Mouse (Mus musculus) heart, postnatal 14 days (tissue): ENCODE measurements at regions not wholly inside any gene's neighbourhood (a gene's known extent, or its start where the extent isn't known, plus 50 kb on each side); places are given as distances from the start of the nearest gene placed in this dataset.
"Not testable (repeated sequence)": the region's sequence is repeated elsewhere in the genome, so short reads cannot be mapped to it uniquely, and the experiment has no call there.

Source experiments
- DNase-seq, 2 experiments: peaks; one replicate each; pipeline ENCODE4 v3.0.0; 2021 to 2022
- intact Hi-C: fragments of 180-260 bp; cut with DNase I; formaldehyde crosslinking; loops from one replicate; pipeline ENCODE4 v1.15.1; 2025

DNA sequence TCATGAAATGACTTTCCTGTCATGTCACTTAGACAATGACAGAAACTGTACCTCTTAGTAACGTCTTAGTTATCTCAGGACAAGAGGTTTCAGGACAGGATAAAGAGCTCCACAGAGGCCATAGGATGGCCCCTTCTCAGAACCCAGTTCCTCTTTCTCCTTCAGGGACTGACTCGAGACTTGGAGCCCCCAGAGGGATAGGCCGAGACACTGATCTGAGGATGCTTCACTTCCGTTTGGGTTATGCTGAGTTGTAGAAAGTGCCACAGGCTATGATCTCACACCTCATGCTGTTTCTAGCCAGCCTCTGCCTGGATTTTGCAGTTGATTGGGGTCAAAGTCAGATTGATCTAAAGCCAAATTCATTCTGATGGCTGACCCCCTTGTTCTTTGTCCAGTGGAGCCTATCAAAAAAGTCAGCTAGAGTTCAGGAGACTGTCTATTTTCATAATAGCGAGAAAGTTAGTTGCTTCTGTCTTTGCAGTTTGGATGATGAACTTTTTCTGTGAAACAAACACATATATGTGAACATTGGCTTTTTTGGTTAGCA lies 70.7 kb downstream of the Sult3a2 start:
- intact Hi-C loops = no loop called here
- DNase-seq = no peak

DNA sequence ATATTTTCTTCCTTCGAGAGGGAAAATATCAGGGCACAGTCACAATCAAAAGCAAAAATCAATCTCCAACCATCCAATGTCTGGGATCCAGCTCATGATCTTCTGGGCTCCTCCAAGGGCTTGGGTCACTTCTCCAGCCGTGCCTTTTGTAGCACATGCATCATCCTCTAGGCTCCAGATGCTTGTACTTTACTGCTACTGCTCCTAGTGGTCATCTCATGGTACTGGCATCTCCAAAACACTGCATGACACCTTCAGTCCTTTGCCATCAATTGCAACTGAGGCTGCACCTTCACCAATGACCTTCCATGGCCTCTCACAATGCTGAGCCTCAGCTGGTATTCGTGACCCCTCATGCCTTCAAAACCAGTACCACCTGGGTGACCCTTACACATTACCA lies 77.8 kb downstream of the Sult3a2 start:
- intact Hi-C loops, DNase-seq: not testable (repeated sequence)

DNA sequence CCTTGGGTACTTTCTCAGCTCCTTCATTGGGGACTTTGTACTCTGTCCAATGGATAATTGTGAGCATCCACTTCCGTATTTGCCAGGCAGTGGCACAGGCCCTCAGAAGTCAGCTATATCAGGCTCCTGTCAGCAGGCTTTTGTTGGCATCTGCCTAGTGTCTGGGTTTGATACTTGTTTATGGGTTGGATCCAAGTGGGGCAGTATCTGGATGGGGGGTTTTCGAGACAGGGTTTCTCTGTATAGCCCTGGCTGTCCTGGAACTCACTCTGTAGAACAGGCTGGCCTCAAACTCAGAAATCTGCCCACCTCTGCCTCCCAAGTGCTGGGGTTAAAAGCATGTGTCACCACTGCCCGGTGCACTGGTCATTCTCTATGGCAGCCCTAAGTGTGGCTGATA lies 79.7 kb upstream of the Clvs2 start:
- intact Hi-C loops, DNase-seq: not testable (repeated sequence)

DNA sequence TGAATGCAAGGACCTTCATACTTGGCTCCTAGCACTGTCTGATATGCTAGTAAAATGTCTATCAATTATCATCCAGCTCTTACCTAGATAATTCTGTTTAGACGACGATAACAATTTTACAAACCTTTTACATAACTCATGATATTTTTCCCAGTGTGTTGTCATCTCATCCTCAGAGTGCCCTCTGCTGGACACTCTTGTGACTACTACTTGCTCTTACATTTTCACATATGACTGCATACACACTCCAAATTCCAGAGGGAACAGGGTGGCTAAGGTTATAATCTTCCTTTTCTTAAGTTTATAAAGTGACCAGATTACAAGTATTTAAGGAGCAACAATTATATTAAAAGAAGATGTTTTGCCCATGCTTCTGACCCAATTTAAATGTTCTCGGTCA lies 78.9 kb upstream of the Clvs2 start:
- peak in 1 of 2 experiments; percentile 41 for DNase-seq
- intact Hi-C loops = no loop called here
